Mouse (Mus musculus) adrenal gland (tissue): ENCODE measurements around the gene Fam20a.

Experiments
- intact Hi-C: fragments of 180-260 bp; cut with DNase I; formaldehyde crosslinking; loops from one replicate; pipeline ENCODE4 v1.15.1; 2025
- long read RNA-seq, 2 experiments: library from polyadenylated mRNA; unstranded; transcript quantifications; one replicate each; pipeline ENCODE4 v2.0.0; 2020; ENCODE audit warnings: borderline replicate concordance in 1 of 2; ENCODE audit not compliant: insufficient replicate concordance in 1 of 2

Gene Fam20a
- long read RNA-seq, experiment 1, partial matches to known transcripts: 1 of 1 reads
- long read RNA-seq, experiment 1, other reads (novel, unspliced or antisense): 0 of 1 reads
- long read RNA-seq, experiment 2, partial matches to known transcripts: 0 of 1 reads
- long read RNA-seq, experiment 2, other reads (novel, unspliced or antisense): 0 of 1 reads

GRCm38 (mm10) chr11:109721781-109722446 is at the start of gene Fam20a:
Fam20a (minus strand) TSS chr11:109722279.
- intact Hi-C loops: loop anchor here (5.0 kb wide), 1 partner anchor 50 kb away; no protein-coding TSS in a partner anchor

GRCm38 (mm10) chr11:109771381-109771780 is 49.3 kb upstream of the Fam20a start:
- intact Hi-C loops: no loop called here

GRCm38 (mm10) chr11:109770185-109770584 is 48.1 kb upstream of the Fam20a start:
- intact Hi-C loops: no loop called here

GRCm38 (mm10) chr11:109769091-109769490 is 47.0 kb upstream of the Fam20a start:
- intact Hi-C loops: no loop called here

- intact Hi-C loops: no loop called here
Observed at GRCm38 (mm10) chr11:109760063-109760462, 38.0 kb upstream of the Fam20a start.

GRCm38 (mm10) chr11:109758616-109759215 is 36.6 kb upstream of the Fam20a start:
- intact Hi-C loops: no loop called here

GRCm38 (mm10) chr11:109754105-109754602 is 32.1 kb upstream of the Fam20a start:
- intact Hi-C loops: no loop called here

- intact Hi-C loops: no loop called here
Observed at GRCm38 (mm10) chr11:109751636-109752603, 29.8 kb upstream of the Fam20a start.

GRCm38 (mm10) chr11:109745210-109745609 is 23.1 kb upstream of the Fam20a start:
- intact Hi-C loops: no loop called here

GRCm38 (mm10) chr11:109737967-109738366 is 15.9 kb upstream of the Fam20a start:
- intact Hi-C loops: no loop called here

GRCm38 (mm10) chr11:109736406-109736805 is 14.3 kb upstream of the Fam20a start:
- intact Hi-C loops: no loop called here

- intact Hi-C loops: no loop called here
Observed at GRCm38 (mm10) chr11:109734341-109734740, 12.3 kb upstream of the Fam20a start.

- intact Hi-C loops: no loop called here
Observed at GRCm38 (mm10) chr11:109732726-109733438, 10.8 kb upstream of the Fam20a start.

GRCm38 (mm10) chr11:109728371-109728770 is 6.3 kb upstream of the Fam20a start:
- intact Hi-C loops: no loop called here

- intact Hi-C loops: loop anchor here (5.0 kb wide), 1 partner anchor 50 kb away; no protein-coding TSS in a partner anchor
Observed at GRCm38 (mm10) chr11:109722711-109723110, 632 bp upstream of the Fam20a start.

- intact Hi-C loops: loop anchor here (5.0 kb wide), 1 partner anchor 49 kb away; no protein-coding TSS in a partner anchor
Observed at GRCm38 (mm10) chr11:109721320-109721780, 729 bp downstream of the Fam20a start.

- intact Hi-C loops: loop anchor here (5.0 kb wide), 1 partner anchor 49 kb away; no protein-coding TSS in a partner anchor
Observed at GRCm38 (mm10) chr11:109720809-109721319, 1.2 kb downstream of the Fam20a start.

GRCm38 (mm10) chr11:109719399-109719798 is 2.7 kb downstream of the Fam20a start:
- intact Hi-C loops: no loop called here

- intact Hi-C loops: no loop called here
Observed at GRCm38 (mm10) chr11:109717966-109718895, 3.8 kb downstream of the Fam20a start.
